Mouse (Mus musculus): ENCODE results near the gene Mroh7. TPM values are rescaled to one million over a fixed set of nuclear protein-coding genes. Genes with fewer than 3 reads are reported as not detected.

The Mroh7 gene
- polyA plus RNA-seq, 1 experiment = 9.2 TPM

DNA sequence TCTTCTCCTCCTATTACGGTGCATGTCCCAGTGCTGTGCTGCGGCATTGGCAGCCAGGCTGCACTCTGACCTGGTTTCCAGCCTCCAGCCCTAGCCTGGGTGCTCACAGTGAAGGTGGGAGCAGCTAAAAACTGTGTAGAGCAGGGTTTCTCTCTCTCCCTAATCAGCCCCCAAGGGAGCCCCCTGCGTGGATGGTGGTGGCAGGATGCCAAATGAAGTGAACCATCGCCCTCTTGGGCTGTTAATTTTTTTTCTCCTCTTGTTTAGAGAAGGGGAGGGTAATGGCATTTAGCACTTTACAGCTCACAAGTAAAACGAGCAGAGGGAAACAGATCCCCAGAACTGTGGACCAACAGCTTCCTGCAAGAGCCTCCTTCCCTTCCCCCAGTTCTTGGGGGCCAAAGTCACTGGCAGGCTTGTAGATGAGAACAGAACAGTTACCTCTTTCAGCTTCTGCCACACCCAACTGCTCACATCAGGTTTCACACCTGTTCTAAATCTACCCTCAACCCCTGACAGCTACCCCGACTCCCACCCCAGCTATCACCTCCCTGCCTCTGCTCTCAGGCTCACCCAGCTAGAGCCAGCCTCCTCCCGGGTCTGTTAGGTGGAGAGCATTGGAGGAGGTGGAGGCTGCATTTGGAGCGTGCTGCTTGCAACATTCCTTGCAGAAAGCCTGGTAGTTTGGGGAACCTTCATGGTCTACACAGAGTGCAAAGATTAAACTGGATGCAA is 87.1 kb downstream of the Mroh7 start:
- no peak overlapping the region for H3K4me3 ChIP-seq (ENCODE audit: insufficient read depth, low read depth, low read length)
- TF ChIP-seq POLR2A (IDR thresholded peaks at IDR 0.05; ENCODE audit: low read depth, low read length) (no peak), CTCF (conservative IDR thresholded peaks at IDR 0.05; ENCODE audit: insufficient read depth, insufficient read length, low read depth, low read length) (no peak)
- WGBS = 7% methylated on average over 8 of the region's 8 CpGs
- peak; percentile 34 for DNase-seq
- H3K4me1 ChIP-seq (ENCODE audit: control insufficient read depth, insufficient read depth, low read length) = peaks cover 3% of the 10 kb centered on the region; the same call in 1 of the 2 replicates
- no peaks in the 10 kb centered on the region for H3K36me3 ChIP-seq (ENCODE audit: control insufficient read depth, insufficient read depth, low read length)
- H3K27ac ChIP-seq (ENCODE audit: insufficient read depth, low read depth, low read length) = no peak overlapping the region
- H3K27me3 ChIP-seq (replicated peaks; ENCODE audit: control insufficient read depth, insufficient read depth, low read length) = no peaks in the 10 kb centered on the region

DNA sequence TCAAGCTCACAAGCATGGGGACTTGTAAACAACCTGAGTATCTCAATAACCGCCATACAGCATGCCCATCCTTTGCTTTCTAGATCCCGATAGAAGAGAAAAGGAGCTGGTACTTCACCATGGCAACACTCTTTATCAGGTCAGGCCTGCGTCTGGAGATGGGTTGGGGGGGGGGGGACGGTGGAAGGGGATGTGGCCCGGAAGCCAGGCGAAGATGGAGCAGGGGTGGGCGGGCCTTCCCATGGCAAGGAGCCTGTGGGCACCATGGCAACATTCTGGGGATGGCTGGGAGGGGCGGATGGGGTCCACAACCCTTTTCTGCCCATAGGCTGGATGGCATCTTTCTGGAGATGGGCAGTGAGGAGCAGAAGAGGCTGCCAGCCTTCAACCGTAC is 96.6 kb downstream of the Mroh7 start:
- Histone ChIP-seq H3K36me3 (ENCODE audit: control insufficient read depth, insufficient read depth, low read length) (no peaks in the 10 kb centered on the region), H3K4me1 (ENCODE audit: control insufficient read depth, insufficient read depth, low read length) (peaks cover 18% of the 10 kb centered on the region), H3K27me3 (replicated peaks; ENCODE audit: control insufficient read depth, insufficient read depth, low read length) (no peaks in the 10 kb centered on the region), H3K27ac (ENCODE audit: insufficient read depth, low read depth, low read length) (no peak overlapping the region), H3K4me3 (ENCODE audit: insufficient read depth, low read depth, low read length) (no peak overlapping the region)
- no peak for DNase-seq
- TF ChIP-seq CTCF (conservative IDR thresholded peaks at IDR 0.05; ENCODE audit: insufficient read depth, insufficient read length, low read depth, low read length) (no peak), POLR2A (IDR thresholded peaks at IDR 0.05; ENCODE audit: low read depth, low read length) (no peak)
- WGBS = 64% methylated on average over 9 of the region's 9 CpGs

DNA sequence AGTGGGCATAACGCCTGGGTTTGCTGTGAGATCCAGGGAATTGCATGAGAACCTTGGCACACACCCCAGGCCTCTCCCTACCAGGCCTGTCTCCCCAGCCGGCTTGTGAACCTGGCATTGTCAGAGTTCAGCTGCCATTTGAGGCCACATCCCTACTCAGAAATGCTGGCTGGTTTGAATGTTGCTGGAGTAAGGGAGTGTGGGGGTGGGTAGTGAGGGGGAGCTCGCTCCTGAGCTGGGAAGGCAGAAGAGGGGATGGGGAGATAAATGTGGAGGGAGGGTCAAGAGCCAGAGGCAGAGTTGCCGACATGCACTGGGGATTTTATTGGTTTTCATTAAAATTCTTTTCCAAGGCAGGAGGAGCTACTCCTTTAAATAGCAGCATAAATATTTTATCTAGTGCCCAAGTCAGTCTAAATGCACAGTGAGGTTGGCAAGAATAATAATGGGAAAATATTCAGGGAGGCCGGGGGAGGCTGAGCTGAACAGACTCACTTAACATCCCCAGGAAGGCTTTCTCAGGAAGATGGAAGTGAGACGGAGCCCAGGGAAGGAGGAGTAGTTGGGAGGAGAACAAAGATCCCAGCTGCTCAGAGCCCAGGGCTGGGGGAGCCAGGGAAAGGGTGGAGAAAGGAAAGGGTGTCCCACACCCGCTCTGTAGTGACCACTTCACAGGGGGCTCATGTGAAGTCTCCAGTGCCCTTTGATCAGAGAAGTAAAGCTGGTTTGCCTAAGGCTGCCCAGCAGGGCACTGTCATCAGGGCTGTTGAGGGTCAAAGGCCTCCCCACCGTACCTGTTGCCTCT is 97.2 kb downstream of the Mroh7 start:
- Histone ChIP-seq H3K4me3 (ENCODE audit: insufficient read depth, low read depth, low read length) (no peak overlapping the region), H3K27me3 (replicated peaks; ENCODE audit: control insufficient read depth, insufficient read depth, low read length) (no peaks in the 10 kb centered on the region), H3K4me1 (ENCODE audit: control insufficient read depth, insufficient read depth, low read length) (peaks cover 23% of the 10 kb centered on the region), H3K36me3 (ENCODE audit: control insufficient read depth, insufficient read depth, low read length) (no peaks in the 10 kb centered on the region), H3K27ac (ENCODE audit: insufficient read depth, low read depth, low read length) (no peak overlapping the region)
- 36% methylated on average over 8 of the region's 8 CpGs for WGBS
- DNase-seq = peak; percentile 19
- no peak for TF ChIP-seq CTCF (conservative IDR thresholded peaks at IDR 0.05; ENCODE audit: insufficient read depth, insufficient read length, low read depth, low read length)
- no peak for TF ChIP-seq POLR2A (IDR thresholded peaks at IDR 0.05; ENCODE audit: low read depth, low read length)

DNA sequence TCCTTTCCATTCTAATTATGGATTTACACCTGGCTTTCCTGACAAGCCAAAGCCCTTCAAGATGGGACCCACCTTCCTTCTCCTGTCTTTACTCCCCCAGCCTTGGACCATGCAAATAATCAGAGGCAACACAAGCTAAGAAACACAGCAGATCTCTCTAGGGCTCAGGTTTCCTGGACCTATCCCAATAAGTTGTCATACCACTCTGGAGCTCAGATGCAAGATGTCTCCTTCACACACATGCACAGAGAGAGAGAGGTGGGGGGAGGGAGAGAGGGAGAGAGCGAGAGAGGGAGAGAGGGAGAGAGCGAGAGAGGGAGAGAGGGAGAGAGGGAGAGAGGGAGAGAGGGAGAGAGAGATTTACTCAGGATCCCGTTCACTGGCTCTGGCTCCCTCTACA is 98.4 kb downstream of the Mroh7 start:
- Histone ChIP-seq H3K27ac (ENCODE audit: insufficient read depth, low read depth, low read length) (no peak overlapping the region), H3K4me3 (ENCODE audit: insufficient read depth, low read depth, low read length) (no peak overlapping the region), H3K27me3 (replicated peaks; ENCODE audit: control insufficient read depth, insufficient read depth, low read length) (no peaks in the 10 kb centered on the region), H3K4me1 (ENCODE audit: control insufficient read depth, insufficient read depth, low read length) (peaks cover 30% of the 10 kb centered on the region), H3K36me3 (ENCODE audit: control insufficient read depth, insufficient read depth, low read length) (no peaks in the 10 kb centered on the region)
- TF ChIP-seq CTCF (conservative IDR thresholded peaks at IDR 0.05; ENCODE audit: insufficient read depth, insufficient read length, low read depth, low read length) = no peak
- TF ChIP-seq POLR2A (IDR thresholded peaks at IDR 0.05; ENCODE audit: low read depth, low read length) = no peak
- 33% methylated on average over 1 of the region's 3 CpGs for WGBS
- DNase-seq = no peak

Other genes with a start within 250 kb of the Mroh7 start
- 73.6 and 78.1 TPM in 2 replicates for gene Bsnd, start 238.6 kb downstream of the Mroh7 start, polyA plus RNA-seq (2012; rRNA removed)
- 242 and 276 TPM in 2 replicates for gene Dhcr24, start 169.9 kb downstream of the Mroh7 start, polyA plus RNA-seq (2012; rRNA removed)
- gene Lexm, start 113.7 kb downstream of the Mroh7 start, polyA plus RNA-seq (2012; rRNA removed) = not detected in 2 replicates
- gene Ttc22, start 108.5 kb downstream of the Mroh7 start, polyA plus RNA-seq (2012; rRNA removed) = 4.6 and 6.1 TPM in 2 replicates
- gene Pars2, start 79.9 kb downstream of the Mroh7 start, polyA plus RNA-seq (2012; rRNA removed) = 9.6 and 10.6 TPM in 2 replicates
- 41.3 and 50.4 TPM in 2 replicates for gene Ttc4, start 52.0 kb downstream of the Mroh7 start, polyA plus RNA-seq (2012; rRNA removed)
- gene Fam151a, start 3.0 kb upstream of the Mroh7 start, polyA plus RNA-seq (2012; rRNA removed) = 265 and 295 TPM in 2 replicates
- 18.2 and 20.2 TPM in 2 replicates for gene Acot11, start 74.1 kb upstream of the Mroh7 start, polyA plus RNA-seq (2012; rRNA removed)
- gene Ssbp3, start 179.8 kb upstream of the Mroh7 start, polyA plus RNA-seq (2012; rRNA removed) = 44.6 and 48.6 TPM in 2 replicates

All from kidney, adult 2 months (tissue).